In the genomic region with DNA sequence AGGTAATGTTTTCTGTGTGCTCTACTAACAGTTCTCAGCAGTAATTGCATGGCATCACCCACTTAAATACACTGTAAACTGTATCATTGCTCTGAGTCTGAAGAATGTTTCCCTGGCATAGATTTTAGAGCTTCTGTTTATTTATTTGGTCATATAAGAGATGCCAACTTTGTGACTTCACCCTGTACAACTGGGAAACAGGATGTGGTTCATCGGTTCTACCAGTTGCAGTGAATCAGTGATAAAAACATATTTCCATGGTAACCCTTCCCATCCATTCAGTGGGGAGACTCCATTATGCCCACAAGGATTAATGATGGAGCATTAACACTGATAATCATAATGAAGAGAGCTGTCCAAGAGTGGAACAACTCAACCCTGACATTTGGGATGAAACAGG, we compare ENCODE assay signal across 24 mouse cellular contexts.
"Had no signal": no experiment of that assay in that cellular context is flagged by ENCODE, and none has a peak within 500 bp of the region (broad histone marks: within the 10 kb centered on the region; RNA-seq: fewer than 3 reads in every experiment).

No protein-coding gene starts in this region.

- H3K9ac ChIP-seq: limb, embryonic 13.5 days; liver, embryonic 12.5 days; liver, embryonic 15.5 days; lung, embryonic 15.5 days; neural tube, embryonic 12.5 days; neural tube, embryonic 15.5 days had no signal

- ATAC-seq: liver, embryonic 12.5 days had no signal

- H3K27ac ChIP-seq: kidney, postnatal 0 days; layer of hippocampus, adult 2 months; limb, embryonic 10.5 days; limb, embryonic 13.5 days; liver, embryonic 12.5 days; liver, embryonic 15.5 days; lung, embryonic 15.5 days; neural tube, embryonic 12.5 days; neural tube, embryonic 15.5 days; stomach, postnatal 0 days had no signal

- H3K36me3 ChIP-seq: limb, embryonic 10.5 days; limb, embryonic 13.5 days; liver, embryonic 12.5 days; liver, embryonic 15.5 days; lung, embryonic 15.5 days; neural tube, embryonic 12.5 days; neural tube, embryonic 15.5 days had no signal

- DNase-seq: kidney, postnatal 25 days; layer of hippocampus, adult 9-11 months; liver; lung, adult 18-20 months; lung, postnatal 10 days; lung, postnatal 36 days; midbrain, embryonic 14.5 days; right cerebral cortex, adult 18-20 months; right cerebral cortex, postnatal 14 days; right cerebral cortex, postnatal 4 days; thymus, adult 2 months; thymus, postnatal 14 days; thymus, postnatal 4 days had no signal

- H3K4me3 ChIP-seq: layer of hippocampus, adult 2 months; limb, embryonic 10.5 days; limb, embryonic 13.5 days; liver, embryonic 12.5 days; liver, embryonic 15.5 days; lung, embryonic 15.5 days; neural tube, embryonic 12.5 days; neural tube, embryonic 15.5 days had no signal

- H3K4me1 ChIP-seq: limb, embryonic 10.5 days; limb, embryonic 13.5 days; liver, embryonic 12.5 days; liver, embryonic 15.5 days; neural tube, embryonic 12.5 days; neural tube, embryonic 15.5 days had no signal

- H3K27me3 ChIP-seq: limb, embryonic 13.5 days; liver, embryonic 12.5 days; liver, embryonic 15.5 days; lung, embryonic 15.5 days; neural tube, embryonic 12.5 days; neural tube, embryonic 15.5 days had no signal

- H3K9me3 ChIP-seq: limb, embryonic 10.5 days; limb, embryonic 13.5 days; liver, embryonic 12.5 days; liver, embryonic 15.5 days; lung, embryonic 15.5 days; neural tube, embryonic 12.5 days; neural tube, embryonic 15.5 days had no signal

- H3K4me2 ChIP-seq: limb, embryonic 13.5 days; liver, embryonic 12.5 days; liver, embryonic 15.5 days; lung, embryonic 15.5 days; midbrain, embryonic 11.5 days; neural tube, embryonic 12.5 days; neural tube, embryonic 15.5 days had no signal
